Mouse (Mus musculus) hindbrain, postnatal 0 days (tissue): Measurements from ENCODE around the gene Cox18. TPM values are rescaled to one million over a fixed set of nuclear protein-coding genes. Genes with fewer than 3 reads are reported as not detected.

Experiments
- ATAC-seq: fragments of 200-750 bp; cut with Nextera tagmentation; 2 replicates; pipeline ENCODE4 v1.8.0; 2017; ENCODE audit warnings: mild to moderate bottlenecking, moderate TSS enrichment, moderate library complexity
- DNase-seq: peaks from one replicate; pipeline ENCODE4 v3.0.0-alpha.2; 2015; ENCODE audit warnings: low spot score
- H3K27ac ChIP-seq: fragments of 300-500 bp; sonication (generic); 2 replicates; pipeline ENCODE4 v1.5.1; 2014; ENCODE audit warnings: mild to moderate bottlenecking
- H3K27me3 ChIP-seq: fragments of 300-500 bp; sonication (generic); 2 replicates; pipeline ENCODE4 v1.6.1; 2014; ENCODE audit warnings: low read length, mixed read lengths; ENCODE audit not compliant: insufficient read depth
- H3K36me3 ChIP-seq: fragments of 300-500 bp; sonication (generic); 2 replicates; pipeline ENCODE4 v1.6.1; 2014; ENCODE audit warnings: low read length, mixed read lengths; ENCODE audit not compliant: insufficient read depth
- H3K4me1 ChIP-seq: fragments of 300-500 bp; sonication (generic); 2 replicates; pipeline ENCODE4 v1.6.1; 2014; ENCODE audit warnings: antibody characterized with exemption, low read length, mixed read lengths; ENCODE audit not compliant: insufficient read depth
- H3K4me2 ChIP-seq: fragments of 300-500 bp; sonication (generic); 2 replicates; pipeline ENCODE4 v1.6.1; 2014; ENCODE audit warnings: low read depth, mild to moderate bottlenecking, low read length, moderate library complexity, mixed read lengths
- H3K4me3 ChIP-seq: fragments of 300-500 bp; sonication (generic); 2 replicates; pipeline ENCODE4 v1.5.1; 2014; ENCODE audit warnings: low read length
- H3K9ac ChIP-seq: fragments of 300-500 bp; sonication (generic); replicated peaks from 2 replicates; pipeline ENCODE4 v1.6.1; 2014; ENCODE audit warnings: mild to moderate bottlenecking, low read length, moderate library complexity, mixed read lengths
- H3K9me3 ChIP-seq: fragments of 300-500 bp; sonication (generic); 2 replicates; pipeline ENCODE4 v1.6.1; 2016; ENCODE audit warnings: low read length, mixed read lengths
- CTCF ChIP-seq: IDR thresholded peaks from 2 replicates; pipeline ENCODE4 v1.5.1; 2016; ENCODE audit warnings: antibody characterized with exemption, control low read depth, low read depth
- WGBS: fragments of 180-500 bp; shearing (Covaris S2); extraction: QIAGEN DNeasy Blood & Tissue Kit; methylation state at CpG from one replicate; pipeline ENCODE4 v1.1.7; 2014; 5-methylcytosine and 5-hydroxymethylcytosine counted together
- polyA plus RNA-seq: library from polyadenylated mRNA; unstranded; fragments of >200 nt; fragmentation: Nextera tagmentation; extraction: Ambion mirVana; gene quantifications from 2 replicates; pipeline ENCODE4 v1.2.1, GENCODE M21; 2015
- total RNA-seq: library from RNA; depleted of rRNA; stranded (reverse); fragments of >200 nt; gene quantifications from 2 replicates; pipeline ENCODE4 v1.2.3, GENCODE M21; 2014; rRNA removed

Gene Cox18
- total and polyA plus RNA-seq, 2 experiments from 2014 or later: 49.4 to 65.1 TPM

DNA sequence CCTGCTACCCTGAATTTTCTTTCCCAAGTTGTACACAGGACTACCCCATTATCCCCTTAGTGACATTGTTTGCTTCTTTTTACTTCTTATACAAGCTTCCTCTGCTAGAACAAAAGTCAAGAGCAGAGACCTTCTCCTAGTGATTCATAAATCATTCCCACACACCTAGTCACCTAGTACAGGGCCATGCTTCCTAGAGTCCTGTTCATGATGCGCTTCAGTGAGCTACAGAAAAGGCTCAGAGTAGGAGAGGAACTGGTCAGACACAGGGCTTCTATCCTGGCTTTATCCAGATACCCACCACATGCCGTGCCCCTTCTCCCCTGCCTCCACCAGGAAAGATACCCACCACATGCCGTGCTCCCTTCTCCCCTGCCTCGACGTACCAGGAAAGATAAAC, 44.7 kb downstream of the Cox18 start:
- Histone ChIP-seq H3K9ac (no peak overlapping the region), H3K27me3 (no peaks in the 10 kb centered on the region), H3K4me3 (no peak overlapping the region), H3K36me3 (no peaks in the 10 kb centered on the region), H3K4me1 (no peaks in the 10 kb centered on the region), H3K9me3 (no peaks in the 10 kb centered on the region), H3K4me2 (no peak overlapping the region), H3K27ac (no peak overlapping the region)
- no peak for ATAC-seq
- 91% methylated on average over 5 of the region's 5 CpGs for WGBS
- DNase-seq: no peak
- no peak for TF ChIP-seq CTCF

DNA sequence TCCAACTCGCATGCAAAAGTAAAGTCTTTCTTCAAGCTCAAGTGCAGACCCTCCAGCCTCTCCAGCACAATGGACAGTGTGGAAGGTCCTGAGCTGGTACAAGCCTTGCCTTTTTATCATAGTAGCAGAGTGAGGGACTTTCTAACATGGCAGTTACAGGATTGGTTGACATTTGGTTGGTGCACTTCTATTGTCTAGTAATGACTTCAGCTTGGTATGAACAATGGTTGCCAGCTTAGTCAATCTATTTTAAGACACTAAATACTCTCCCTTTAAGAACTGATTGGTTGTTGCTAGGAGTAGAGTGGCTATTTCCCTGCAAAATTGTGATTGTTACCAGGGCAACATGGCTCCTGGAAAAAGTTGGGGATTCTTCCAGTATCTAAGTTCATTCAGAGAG, 45.7 kb downstream of the Cox18 start:
- Histone ChIP-seq H3K27me3 (no peaks in the 10 kb centered on the region), H3K4me1 (no peaks in the 10 kb centered on the region), H3K4me3 (no peak overlapping the region), H3K27ac (no peak overlapping the region), H3K4me2 (no peak overlapping the region), H3K9ac (no peak overlapping the region), H3K36me3 (no peaks in the 10 kb centered on the region), H3K9me3 (no peaks in the 10 kb centered on the region)
- WGBS: 63% methylated on average over 1 of the region's 1 CpGs
- DNase-seq: no peak
- ATAC-seq: peak; percentile 56
- TF ChIP-seq CTCF: no peak

Other genes with a start within 250 kb of the Cox18 start
- gene Ankrd17, start 142.6 kb upstream of the Cox18 start, total RNA-seq: 61.1 and 62.8 TPM in 2 replicates
- 21.1 and 23.2 TPM in 2 replicates for gene Ankrd17, start 142.6 kb upstream of the Cox18 start, polyA plus RNA-seq
- gene Gm9958, start 143.2 kb upstream of the Cox18 start, total RNA-seq: 0.68 and 1.4 TPM in 2 replicates
- 1.4 and 2.6 TPM in 2 replicates for gene Gm9958, start 143.2 kb upstream of the Cox18 start, polyA plus RNA-seq
- 0.21 TPM in 1 of 2 replicates, not detected in the other for gene Alb, start 236.9 kb upstream of the Cox18 start, total RNA-seq
- not detected in 2 replicates for gene Alb, start 236.9 kb upstream of the Cox18 start, polyA plus RNA-seq